Mouse (Mus musculus) frontal cortex, postnatal 10 days (tissue): ENCODE measurements around the gene Adamtsl1.

Source experiments
- DNase-seq, 2 experiments: peaks; one replicate each; pipeline ENCODE4 v3.0.0; 2022; ENCODE audit warnings: low spot score in 2 of 2, mixed read lengths in 1 of 2

The Adamtsl1 gene

DNA sequence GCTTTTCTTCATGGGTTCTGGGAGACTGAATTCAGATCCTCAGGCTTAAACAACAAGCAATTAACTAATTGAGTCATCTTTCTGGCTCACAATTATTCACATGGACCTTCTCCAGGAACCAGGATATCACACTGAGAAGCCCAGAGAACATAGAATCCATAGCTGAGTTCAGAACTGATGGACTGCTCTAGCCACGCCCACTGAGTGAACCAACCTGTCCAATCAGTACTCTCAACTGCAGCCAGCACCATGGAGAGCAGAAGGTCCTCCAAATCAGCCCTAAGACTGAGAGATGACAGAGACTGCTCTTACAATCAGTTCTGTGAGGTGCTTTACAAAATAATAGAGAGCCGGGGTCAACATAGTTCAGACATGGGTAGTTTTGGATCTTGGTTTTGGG lies 276.3 kb downstream of the Adamtsl1 start:
- DNase-seq: no peak

DNA sequence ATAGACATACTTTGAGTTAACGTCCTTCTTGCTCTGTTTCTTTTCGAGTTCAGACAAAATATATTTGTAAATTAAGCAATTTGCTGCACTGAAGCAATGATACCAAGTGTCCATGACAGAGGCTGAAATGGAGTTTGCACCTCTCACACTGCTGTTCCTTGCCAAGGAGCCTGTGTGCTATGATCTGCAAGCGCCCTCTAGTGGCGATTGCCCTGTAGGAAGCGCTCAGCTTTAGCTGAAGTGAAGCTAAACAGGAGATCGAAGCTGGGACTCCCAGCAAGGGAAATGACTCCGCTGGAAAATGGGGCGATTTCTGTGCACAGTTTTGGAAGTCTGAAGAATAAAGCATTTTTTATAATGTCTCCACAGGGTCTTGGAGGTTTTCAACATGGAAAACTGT lies 287.8 kb downstream of the Adamtsl1 start:
- DNase-seq: peak in 1 of 2 experiments; percentile 64

DNA sequence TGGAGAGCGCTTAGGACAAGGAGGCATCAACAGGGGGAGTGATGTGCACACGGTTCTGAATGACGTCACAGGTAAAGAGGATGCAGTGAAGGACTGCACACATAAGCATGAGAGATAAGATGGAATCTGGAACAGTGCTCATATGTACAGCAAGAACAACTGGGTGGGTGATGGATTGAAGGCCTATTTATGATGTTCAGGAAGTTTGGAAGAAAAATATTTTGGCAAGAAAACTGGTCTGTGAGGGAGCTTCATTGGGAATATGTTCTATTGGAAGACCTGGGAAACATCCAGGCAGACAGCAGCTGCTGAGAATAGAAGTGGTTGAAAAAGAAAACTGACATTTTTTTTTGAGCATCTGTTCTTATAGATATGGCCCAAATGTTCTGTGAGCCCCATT lies 300.4 kb downstream of the Adamtsl1 start:
- DNase-seq: no peak

DNA sequence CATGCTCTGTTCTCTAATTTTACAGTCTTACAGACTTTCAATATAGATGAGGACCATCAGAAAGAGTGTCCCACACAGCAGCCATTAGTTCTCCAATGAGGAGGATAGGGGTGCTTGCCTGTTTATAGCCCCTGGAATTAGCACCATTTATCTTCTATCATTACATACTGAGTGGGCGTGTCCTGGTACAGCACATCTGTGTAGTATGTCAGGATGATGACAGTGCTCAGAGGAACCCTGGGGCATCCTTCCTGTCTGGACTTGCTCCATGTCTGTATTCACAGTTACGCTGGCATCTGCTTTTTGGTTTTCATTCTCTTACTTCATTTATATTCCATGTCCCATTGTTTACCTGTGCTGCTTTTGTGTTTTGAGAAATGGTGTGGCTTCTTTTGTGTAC lies 304.5 kb downstream of the Adamtsl1 start:
- no peak for DNase-seq

DNA sequence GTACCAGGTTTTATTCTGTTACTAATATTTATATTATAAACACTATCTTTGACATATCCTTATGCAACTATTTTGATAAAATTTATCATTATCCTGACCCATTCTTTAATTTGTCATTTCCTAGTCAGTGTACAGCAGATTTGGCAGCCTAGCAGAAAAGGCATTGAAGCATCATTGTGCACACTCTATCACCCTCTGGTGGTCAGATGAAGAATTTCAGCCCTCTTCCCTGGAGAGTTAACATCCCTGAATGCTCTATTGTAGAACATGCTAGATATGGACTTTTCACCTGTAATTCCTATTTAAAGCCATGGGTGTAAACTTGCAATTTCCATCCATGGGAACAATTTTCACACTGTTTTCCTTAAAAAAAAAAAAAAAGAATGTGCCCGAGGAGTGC lies 305.2 kb downstream of the Adamtsl1 start:
- DNase-seq: peak; percentile 17 to 52

GRCm38 (mm10) chr4:85819921-85820320 lies 305.9 kb downstream of the Adamtsl1 start:
- no peak for DNase-seq

- DNase-seq: no peak
Observed at GRCm38 (mm10) chr4:85823952-85824704, 310.2 kb downstream of the Adamtsl1 start.

- no peak for DNase-seq
Observed at GRCm38 (mm10) chr4:85824705-85825085, 310.7 kb downstream of the Adamtsl1 start.

DNA sequence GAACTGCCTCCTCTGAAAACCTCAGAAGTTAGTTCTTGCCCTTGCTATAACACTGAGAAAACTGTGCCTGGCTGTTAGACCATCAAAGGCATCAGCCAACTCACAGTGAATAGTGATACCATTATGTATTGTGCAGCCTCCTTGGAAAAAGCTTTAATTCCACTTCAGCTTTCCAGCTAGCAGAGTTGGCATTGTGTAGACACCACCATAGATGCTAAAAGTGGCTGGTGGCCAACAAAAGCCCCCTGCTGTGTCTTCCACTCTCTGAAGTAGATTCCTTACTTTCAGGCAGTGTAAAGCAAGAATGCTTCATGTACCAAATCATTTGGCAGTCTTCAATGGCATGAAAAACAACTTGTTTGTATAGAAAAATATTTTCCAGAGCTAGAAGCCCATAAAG lies 323.1 kb downstream of the Adamtsl1 start:
- no peak for DNase-seq

GRCm38 (mm10) chr4:85837532-85837965 lies 323.6 kb downstream of the Adamtsl1 start:
- DNase-seq: no peak

GRCm38 (mm10) chr4:85838031-85838430 lies 324.1 kb downstream of the Adamtsl1 start:
- DNase-seq: no peak

DNA sequence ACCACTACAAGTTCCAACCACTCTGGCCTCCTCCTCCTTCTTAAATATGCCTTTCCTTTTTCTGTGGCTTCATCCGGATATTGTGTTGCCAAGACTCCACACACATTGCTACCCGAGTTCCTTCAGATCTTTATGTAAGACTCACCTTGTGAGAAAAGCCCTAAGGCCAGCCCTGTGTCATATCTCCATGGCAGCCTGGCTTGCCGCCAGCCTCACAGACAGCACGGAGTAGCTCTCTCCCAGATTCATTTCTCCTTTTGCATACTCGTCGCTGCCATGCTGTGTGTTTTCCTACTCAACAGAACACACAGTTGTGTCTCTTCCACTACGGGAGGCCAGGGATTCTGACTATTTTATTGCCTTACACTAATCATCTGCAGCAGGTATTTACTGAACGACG lies 328.1 kb downstream of the Adamtsl1 start:
- peak in 1 of 2 experiments; percentile 20 for DNase-seq

GRCm38 (mm10) chr4:85844381-85844780 lies 330.4 kb downstream of the Adamtsl1 start:
- no peak for DNase-seq

DNA sequence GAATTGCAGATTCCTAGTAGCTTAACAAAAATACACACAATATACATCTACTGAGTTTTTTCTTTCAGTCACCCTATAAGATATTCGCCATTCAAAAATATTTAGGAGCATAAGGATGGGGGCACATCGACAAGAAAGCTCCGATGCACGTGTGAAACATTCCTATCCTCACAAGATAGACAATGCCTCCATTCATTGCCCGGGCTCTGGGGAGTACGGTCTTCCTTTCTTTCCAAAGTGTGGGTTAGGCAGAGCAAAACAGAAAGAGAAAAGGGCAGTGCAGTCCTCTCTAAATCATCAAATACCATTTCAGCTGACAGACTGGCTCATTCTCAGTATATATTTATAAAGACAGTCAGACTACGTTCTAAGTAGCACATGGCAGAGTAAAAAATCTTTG lies 332.0 kb downstream of the Adamtsl1 start:
- DNase-seq: no peak

DNA sequence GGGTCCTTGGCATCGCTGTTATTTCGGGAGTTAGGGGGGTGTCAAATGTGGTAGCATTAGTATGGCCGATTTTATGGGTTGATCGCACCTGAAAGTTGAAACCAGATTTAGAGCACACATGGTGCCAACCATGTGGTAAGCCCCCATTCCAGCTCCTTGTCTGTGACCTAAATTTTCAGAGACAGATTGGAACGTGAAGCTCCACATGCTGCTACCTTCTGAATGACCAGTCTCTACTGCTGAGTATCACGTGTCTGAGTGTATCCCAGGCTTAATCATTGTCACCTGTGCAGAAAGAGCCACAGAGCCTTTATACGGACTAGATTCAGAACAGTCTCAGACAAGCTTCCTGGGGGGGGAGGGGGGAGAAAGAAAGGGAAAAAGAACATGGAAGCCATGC lies 339.4 kb downstream of the Adamtsl1 start:
- no peak for DNase-seq

DNA sequence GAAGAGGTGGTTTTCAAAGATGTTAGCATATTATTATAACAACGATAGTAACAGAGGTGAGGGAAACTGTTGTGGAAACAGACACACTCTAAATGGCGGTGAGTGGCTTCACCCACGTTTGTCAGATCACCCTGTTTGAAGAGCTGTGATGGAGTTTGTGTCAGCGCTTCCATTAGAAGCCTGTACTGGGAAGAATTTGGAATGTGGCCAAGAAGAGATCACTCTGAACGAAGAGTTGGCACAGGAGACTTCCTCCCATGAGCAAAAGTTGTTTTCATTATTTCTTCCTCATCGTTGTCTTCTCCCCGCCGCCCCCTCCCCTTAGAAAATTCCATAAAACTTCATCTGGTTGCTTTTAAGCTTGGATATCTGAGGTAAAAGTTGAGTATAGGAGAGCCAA lies 340.5 kb downstream of the Adamtsl1 start:
- no peak for DNase-seq

GRCm38 (mm10) chr4:85879376-85879775 lies 365.4 kb downstream of the Adamtsl1 start:
- DNase-seq: no peak

DNA sequence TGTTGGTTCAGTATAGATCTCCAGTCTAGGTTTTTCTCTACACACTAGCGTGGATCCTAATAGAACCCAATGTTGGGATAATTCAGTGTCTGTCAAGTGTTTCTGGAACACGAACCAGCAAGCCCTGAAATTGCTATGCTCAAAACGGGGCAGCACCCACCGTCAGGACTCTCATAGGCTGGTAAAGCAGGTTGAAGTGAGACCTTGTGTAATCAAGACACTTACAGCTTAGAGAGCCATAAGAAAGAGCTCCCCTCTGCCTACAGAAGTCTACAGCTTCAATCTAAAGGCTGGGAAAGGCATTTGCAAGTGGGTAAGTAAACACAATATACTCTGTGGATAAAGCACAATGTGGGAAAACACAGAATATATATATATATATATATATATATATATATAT lies 367.3 kb downstream of the Adamtsl1 start:
- no peak for DNase-seq

DNA sequence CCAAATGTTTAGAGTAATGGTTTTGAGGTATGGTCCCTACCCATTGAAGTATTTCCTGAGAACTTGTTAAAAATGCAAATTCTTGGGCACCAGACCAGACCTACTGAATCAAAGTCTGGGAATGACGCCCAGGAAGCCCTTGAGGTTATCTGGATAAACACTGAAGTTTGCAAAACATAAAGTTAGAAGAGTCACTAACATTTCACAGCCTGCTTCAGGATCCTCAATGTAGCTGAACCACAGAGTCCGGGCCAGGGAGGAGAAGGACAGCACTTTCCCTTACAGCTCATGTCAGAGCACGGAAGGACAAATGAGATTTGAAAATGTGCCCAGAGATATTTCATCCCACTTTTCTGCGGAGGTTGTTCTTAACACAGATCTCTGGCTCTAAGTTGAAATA lies 370.1 kb downstream of the Adamtsl1 start:
- DNase-seq: no peak

GRCm38 (mm10) chr4:85889877-85890598 lies 376.1 kb downstream of the Adamtsl1 start:
- DNase-seq: no peak

DNA sequence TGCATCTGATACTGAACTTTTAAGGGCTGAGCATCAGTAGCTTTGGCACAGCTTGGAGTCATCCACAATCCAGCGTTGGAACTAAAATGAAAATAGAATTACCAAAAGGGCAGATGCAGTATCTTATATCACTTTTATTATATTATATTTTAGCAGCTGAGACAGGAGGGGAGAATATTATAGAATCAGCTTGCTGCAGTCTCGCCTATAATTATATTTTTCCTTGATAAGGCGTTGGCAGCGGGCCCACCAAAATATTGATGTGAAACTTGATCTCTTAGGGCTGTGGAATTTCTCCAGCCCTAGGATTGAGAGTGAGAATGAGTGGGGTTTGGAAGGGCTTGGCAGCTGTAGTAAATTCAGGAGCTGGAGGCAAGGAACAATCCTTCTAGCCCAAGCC lies 387.3 kb downstream of the Adamtsl1 start:
- DNase-seq: no peak

DNA sequence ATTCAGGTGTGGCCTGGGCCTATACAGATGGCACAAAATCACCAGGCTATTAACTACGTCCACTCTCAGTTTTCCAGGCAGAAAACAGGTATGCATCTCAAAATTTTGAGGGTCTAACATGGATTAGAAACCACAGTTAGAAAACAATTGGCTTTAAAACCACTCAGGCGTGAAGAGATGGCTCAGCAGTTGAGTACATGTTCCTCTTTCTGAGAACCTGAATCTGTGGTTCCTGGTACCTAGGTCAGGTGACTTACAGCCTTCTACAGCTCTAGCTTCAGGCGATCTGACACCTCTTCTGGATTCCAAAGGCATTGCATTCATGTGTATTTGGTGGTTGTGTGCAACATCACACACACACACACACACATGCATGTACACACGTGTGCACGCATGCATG lies 390.2 kb downstream of the Adamtsl1 start:
- DNase-seq: no peak

GRCm38 (mm10) chr4:85916034-85916433 lies 402.1 kb downstream of the Adamtsl1 start:
- no peak for DNase-seq
